Mouse (Mus musculus) MEL-GATA-1-ER (cell line): ENCODE measurements at regions not wholly inside any gene's neighbourhood (a gene's known extent, or its start where the extent isn't known, plus 50 kb on each side); places are given as distances from the start of the nearest gene placed in this dataset.
A peak's percentile ranks its signal among the peaks of the same experiment; 100 is the strongest.

Experiments used
- DNase-seq: peaks from one replicate; pipeline ENCODE4 v3.0.0-alpha.2; 2012; ENCODE audit warnings: low read depth; ENCODE audit errors: extremely low read depth

DNA sequence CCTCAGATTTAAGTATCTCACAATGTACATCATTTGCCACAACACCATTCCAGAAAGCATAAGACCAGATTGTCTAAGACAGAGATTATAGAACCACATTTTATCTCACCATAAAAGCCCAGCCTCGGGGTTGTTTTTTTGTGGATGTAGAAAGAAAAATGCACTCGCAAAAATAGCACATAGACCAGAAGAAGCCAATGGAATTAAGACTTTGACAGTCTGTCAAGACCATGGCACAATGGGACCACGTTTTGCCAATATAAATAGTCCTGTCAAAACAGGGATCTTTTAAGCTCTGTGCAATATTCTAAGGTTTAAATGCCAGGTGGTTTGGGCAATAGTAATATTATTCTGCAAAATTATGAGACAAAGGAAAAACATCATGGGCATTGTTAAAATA lies 547.3 kb downstream of the Adgrl2 start:
- no peak for DNase-seq

GRCm38 (mm10) chr3:148434033-148434432 lies 556.3 kb downstream of the Adgrl2 start:
- DNase-seq: no peak

DNA sequence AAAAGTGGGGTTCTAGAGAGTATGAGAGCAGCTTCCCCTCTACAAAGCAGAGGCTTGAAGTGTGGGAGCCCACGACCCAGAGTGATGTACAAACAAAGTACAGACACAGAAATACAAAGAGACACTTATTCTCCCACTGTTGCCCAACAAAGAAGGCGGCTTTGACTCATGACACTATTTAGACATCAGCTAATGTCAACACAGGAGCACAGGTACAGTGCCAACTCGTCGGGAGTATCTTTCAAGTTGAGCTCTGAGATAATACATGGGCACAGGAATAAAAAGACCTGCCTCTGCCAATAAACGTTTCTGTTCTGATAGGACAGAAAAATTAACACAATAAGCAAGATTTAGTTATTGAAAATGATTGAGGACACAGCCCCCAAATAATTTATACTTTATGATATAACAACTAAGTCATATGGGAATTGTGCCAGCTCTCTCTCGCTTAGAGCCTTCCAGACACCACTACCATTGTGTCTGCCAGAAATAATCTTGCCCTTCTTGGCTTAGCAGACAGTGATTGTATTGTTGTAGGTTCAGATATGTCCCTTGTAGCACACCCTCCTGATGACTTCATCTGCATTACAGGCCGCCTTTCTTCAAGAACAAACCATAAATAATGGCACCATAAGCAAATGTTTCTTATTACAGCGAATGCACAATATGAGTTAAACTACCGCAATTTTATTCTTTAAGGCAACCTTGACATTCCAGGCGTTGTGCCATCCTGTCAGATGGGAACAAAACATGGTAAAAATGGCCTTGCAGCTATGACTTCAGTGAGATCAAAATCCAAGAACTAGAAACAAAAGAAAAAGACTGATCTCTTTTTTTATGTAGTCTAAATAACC lies 561.1 kb downstream of the Adgrl2 start:
- no peak for DNase-seq

- no peak for DNase-seq
Measured at GRCm38 (mm10) chr3:148424089-148424488, 566.3 kb downstream of the Adgrl2 start.

DNA sequence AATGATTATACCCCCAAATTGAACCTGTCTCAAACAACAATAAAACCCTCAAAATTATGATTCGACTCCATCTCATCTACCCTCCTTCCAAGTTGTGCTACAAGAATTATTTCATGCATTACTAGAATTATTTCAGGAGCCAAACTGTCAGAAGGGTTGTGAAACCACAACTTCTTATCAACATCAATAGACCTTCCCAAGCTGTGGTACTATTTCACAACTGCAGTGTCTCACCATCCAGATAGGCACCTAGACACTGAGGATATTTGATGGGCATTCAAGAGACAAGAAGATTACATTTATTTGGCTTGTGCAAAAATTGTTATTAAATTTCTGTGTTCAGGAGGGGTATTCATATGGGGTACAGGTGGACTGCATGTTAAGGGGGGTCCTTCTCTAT lies 567.0 kb downstream of the Adgrl2 start:
- peak; percentile 52 for DNase-seq

DNA sequence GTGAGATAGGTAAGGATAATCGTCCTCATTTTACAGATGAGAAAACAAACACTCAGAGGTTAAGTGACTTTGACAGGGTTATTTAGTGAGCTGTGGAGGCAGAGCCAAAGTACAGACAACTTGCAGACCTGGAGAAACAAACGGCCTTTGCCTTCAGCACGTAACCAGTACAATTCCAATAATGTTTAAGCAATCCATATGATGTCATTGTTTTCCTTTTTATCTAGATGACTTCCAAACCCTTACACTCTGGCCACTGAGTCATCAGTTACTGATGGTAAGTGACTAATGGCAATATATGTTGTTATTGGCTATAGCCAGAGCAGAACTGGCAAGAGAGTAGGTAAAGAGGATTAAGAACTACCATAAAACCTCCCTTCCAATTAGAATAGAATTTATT lies 567.6 kb downstream of the Adgrl2 start:
- DNase-seq: no peak

- no peak for DNase-seq
Measured at GRCm38 (mm10) chr3:148422205-148422604, 568.1 kb downstream of the Adgrl2 start.

DNA sequence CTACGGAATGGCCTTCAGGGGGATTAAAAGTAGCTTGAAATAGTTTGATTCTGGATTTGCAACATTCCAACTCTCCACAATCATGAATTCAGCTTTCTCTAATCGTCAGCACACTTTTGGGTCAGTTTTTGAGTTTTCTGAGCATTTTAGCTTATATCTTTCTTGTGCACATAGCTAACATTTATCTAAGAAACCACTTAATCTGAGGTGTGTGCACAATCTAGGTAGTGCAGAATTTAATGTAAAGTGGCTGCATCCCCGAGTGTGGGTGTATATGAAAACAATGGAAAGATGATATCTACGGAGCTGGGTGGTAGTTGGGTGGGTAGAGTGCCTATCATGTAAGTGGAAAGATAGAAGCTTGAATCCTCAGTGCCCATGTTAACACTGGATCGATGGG lies 570.1 kb downstream of the Adgrl2 start:
- no peak for DNase-seq

DNA sequence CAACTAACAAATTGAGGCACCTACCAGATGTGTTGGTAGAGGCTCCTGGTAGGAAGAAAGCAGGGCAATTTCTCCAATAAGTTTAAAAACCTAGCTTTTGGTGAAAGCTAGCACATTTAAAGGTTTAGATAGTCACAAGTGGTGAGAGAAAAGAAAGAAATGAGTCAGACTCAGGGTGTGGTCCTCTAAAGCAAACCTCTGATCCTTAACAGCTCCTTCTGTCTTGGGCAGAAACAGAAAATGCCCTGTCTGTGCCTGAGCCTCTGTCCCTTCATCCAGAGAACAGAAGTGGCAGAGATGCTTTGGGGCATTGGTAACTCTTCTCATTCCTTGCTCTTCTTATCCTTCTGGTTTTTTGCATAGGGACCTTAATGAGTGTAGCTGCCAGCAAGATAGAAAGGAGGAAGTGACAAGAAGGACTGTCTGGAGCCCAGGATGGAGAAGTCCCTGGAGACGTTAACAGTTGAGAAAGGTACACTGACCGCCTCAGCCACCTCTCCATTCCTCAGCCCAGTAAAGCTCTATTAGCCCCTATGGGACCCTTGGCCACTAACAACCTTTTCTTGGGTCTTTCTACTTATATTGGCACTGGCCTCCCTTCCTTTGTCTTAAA lies 570.8 kb downstream of the Adgrl2 start:
- DNase-seq: peak; percentile 69

- peak; percentile 54 for DNase-seq
Measured at GRCm38 (mm10) chr3:148418067-148418466, 572.3 kb downstream of the Adgrl2 start.

- no peak for DNase-seq
Measured at GRCm38 (mm10) chr3:148415443-148415842, 574.9 kb downstream of the Adgrl2 start.

DNA sequence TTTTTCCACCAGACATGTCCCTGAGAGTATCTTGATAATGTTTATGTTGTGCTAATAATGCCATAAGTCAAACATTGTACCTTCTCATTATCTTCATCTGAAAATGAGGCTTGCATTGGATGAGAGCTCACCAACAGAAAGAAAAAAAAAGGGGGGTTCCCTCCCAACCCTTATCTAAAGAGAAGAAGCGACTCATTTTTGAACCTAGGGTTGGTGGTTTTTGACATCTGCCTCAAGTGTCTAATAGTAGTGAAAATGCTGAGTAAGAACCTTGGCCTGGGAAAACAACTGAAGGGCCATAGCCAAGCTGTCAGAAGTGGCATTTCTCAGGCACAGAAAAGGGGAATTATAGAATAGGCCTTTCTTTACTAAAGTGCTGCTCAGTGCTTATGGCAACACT lies 577.3 kb downstream of the Adgrl2 start:
- no peak for DNase-seq

GRCm38 (mm10) chr3:148412191-148412590 lies 578.2 kb downstream of the Adgrl2 start:
- no peak for DNase-seq

GRCm38 (mm10) chr3:148398349-148398748 lies 592.0 kb downstream of the Adgrl2 start:
- no peak for DNase-seq

- no peak for DNase-seq
Measured at GRCm38 (mm10) chr3:148387550-148387949, 602.8 kb downstream of the Adgrl2 start.

GRCm38 (mm10) chr3:148385712-148386111 lies 604.6 kb downstream of the Adgrl2 start:
- no peak for DNase-seq

GRCm38 (mm10) chr3:148381057-148381456 lies 609.3 kb downstream of the Adgrl2 start:
- no peak for DNase-seq

DNA sequence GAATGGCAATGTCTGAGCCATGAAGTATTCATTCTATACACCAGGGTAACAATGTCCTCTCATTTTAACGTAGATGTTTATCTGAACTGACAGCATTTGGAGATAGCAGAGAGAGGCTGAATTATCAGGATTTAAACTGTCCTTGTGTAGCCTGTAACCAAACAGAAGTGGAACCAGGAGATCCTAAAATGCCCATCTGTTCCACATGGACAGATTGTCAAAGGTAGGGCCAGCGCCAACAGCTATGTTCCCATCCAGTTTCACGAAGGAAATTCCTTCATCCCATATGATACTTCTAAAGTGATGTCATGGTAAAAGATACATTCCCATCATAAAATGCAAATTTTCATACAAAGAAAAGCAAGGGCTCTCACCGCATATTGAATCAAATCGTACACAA lies 627.0 kb downstream of the Adgrl2 start:
- no peak for DNase-seq

DNA sequence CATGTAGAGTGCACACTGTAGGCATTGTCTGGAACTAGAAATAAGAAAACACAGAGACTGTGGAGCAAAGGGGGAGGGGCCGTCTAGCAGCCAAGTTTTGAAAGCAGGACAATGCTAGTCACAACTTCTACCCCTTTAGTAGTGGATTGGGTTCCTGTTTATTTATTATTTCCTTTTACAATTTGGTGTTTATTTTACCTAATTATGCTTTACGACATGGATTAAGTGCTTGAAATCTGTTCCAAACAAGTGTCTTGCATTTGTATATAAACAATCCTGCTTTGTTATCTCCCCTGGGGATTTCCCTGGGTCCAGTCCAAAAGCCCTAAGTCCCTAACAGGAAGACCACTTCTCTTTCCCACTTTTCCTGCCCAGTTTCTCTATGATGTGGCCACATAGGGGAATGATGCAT lies 627.9 kb downstream of the Adgrl2 start:
- DNase-seq: no peak

DNA sequence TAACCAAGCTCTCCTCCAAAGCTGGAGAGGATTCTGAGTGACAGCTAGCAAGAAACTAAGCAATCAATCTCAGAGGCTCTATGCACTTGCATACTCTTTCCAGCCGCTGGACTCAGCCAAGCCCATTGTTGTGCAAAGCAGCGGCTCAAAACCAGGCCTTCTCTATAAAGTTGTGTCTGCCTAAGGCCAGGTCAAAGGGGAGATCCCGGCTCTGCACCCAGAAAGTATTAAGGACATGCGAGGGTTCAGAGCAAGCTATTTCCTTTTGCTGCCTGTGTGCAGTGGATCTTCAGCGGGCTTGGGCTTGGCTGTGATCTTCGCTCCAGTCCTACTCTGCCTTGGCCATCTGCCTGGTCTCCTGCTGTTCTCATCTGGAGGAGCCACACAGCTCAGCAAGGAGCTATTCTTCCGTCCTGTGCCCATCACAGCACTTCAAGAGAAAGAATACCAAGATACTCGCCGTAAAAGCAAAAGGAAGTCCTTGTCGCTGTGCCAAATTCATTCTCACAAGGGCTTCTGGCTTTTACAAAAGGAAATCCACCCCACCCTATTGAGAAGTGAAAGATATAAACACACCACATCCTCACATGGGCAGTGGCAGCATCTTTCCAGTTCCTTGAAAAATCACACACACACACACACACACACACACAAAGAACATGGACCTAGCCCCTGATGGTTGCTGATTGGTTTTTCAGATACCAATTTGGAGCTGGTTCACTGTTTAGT lies 646.6 kb downstream of the Adgrl2 start:
- DNase-seq: no peak

GRCm38 (mm10) chr3:148343256-148343632 lies 647.1 kb downstream of the Adgrl2 start:
- DNase-seq: no peak

DNA sequence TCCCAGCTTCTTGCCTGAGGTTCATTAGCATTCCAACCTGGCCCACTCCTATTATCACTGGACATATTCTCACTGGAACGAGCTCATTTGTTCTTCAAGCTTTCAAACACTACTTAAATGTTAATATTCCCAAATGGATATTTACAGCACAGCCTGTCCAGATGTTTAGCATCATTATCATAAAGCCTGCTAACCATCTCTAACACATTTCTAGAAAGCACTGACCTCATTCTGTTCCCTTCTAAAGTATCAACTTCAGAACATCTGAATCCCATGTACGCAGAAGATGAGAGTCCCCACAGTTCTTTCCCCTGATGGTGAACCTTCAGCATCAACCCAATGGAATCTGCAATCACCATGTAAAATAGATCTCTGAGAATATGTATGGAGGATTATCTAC lies 651.1 kb downstream of the Adgrl2 start:
- no peak for DNase-seq
